Mouse (Mus musculus) frontal cortex, adult (tissue): ENCODE results near the gene Fhdc1.

Source experiments
- ATAC-seq: cut with Nextera tagmentation; 2 replicates; pipeline ENCODE4 v1.9.2; 2017; ENCODE audit warnings: mild to moderate bottlenecking, moderate library complexity, mixed read lengths; ENCODE audit not compliant: low TSS enrichment

Fhdc1 gene

GRCm38 (mm10) chr3:84474981-84475775 lies 5.1 kb downstream of the Fhdc1 start:
- ATAC-seq: no peak

GRCm38 (mm10) chr3:84474398-84474797 lies 5.8 kb downstream of the Fhdc1 start:
- no peak for ATAC-seq

GRCm38 (mm10) chr3:84472955-84473354 lies 7.3 kb downstream of the Fhdc1 start:
- ATAC-seq: no peak

GRCm38 (mm10) chr3:84472527-84472926 lies 7.7 kb downstream of the Fhdc1 start:
- ATAC-seq: no peak

- no peak for ATAC-seq
These were observed 9.1 kb downstream of the Fhdc1 start for GRCm38 (mm10) chr3:84471146-84471545.

GRCm38 (mm10) chr3:84468111-84468453 lies 12.1 kb downstream of the Fhdc1 start:
- no peak for ATAC-seq

GRCm38 (mm10) chr3:84467419-84468110 lies 12.7 kb downstream of the Fhdc1 start:
- ATAC-seq: no peak

- ATAC-seq: no peak
These were observed 14.3 kb downstream of the Fhdc1 start for GRCm38 (mm10) chr3:84465822-84466500.

- no peak for ATAC-seq
These were observed 18.5 kb downstream of the Fhdc1 start for GRCm38 (mm10) chr3:84461687-84462086.

- ATAC-seq: no peak
These were observed 19.3 kb downstream of the Fhdc1 start for GRCm38 (mm10) chr3:84460952-84461351.

GRCm38 (mm10) chr3:84460499-84460898 lies 19.7 kb downstream of the Fhdc1 start:
- no peak for ATAC-seq

GRCm38 (mm10) chr3:84455733-84456417 lies 24.4 kb downstream of the Fhdc1 start:
- no peak for ATAC-seq

GRCm38 (mm10) chr3:84450651-84451050 lies 29.6 kb downstream of the Fhdc1 start:
- ATAC-seq: no peak

- ATAC-seq: no peak
These were observed 31.2 kb downstream of the Fhdc1 start for GRCm38 (mm10) chr3:84449015-84449414.

GRCm38 (mm10) chr3:84447803-84448202 lies 32.4 kb downstream of the Fhdc1 start:
- ATAC-seq: peak; percentile 63; the same call in 1 of the 2 replicates

- no peak for ATAC-seq
These were observed 34.4 kb downstream of the Fhdc1 start for GRCm38 (mm10) chr3:84445838-84446237.

GRCm38 (mm10) chr3:84442890-84443289 lies 37.3 kb downstream of the Fhdc1 start:
- no peak for ATAC-seq

- ATAC-seq: peak; percentile 38; the same call in 1 of the 2 replicates
These were observed 40.6 kb downstream of the Fhdc1 start for GRCm38 (mm10) chr3:84439431-84440210.

- no peak for ATAC-seq
These were observed 41.4 kb downstream of the Fhdc1 start for GRCm38 (mm10) chr3:84438840-84439239.

GRCm38 (mm10) chr3:84438118-84438517 lies 42.1 kb downstream of the Fhdc1 start:
- peak; percentile 54 for ATAC-seq

- ATAC-seq: no peak
These were observed 43.3 kb downstream of the Fhdc1 start for GRCm38 (mm10) chr3:84436947-84437346.
